Mouse (Mus musculus) kidney, postnatal 0 days (tissue): ENCODE data around the gene Rhcg. TPM values are rescaled to one million over a fixed set of nuclear protein-coding genes. Genes with fewer than 3 reads are reported as not detected.
A peak's percentile ranks its signal among the peaks of the same experiment; 100 is the strongest.

Source experiments
- ATAC-seq: fragments of 200-750 bp; cut with Nextera tagmentation; replicated peaks from 2 replicates; pipeline ENCODE4 v1.8.0; 2017; ENCODE audit warnings: low read depth, moderate number of reproducible peaks, moderate TSS enrichment, moderate library complexity; ENCODE audit not compliant: low FRiP score
- DNase-seq: peaks from one replicate; pipeline ENCODE4 v3.0.0-alpha.2; 2016; ENCODE audit warnings: low spot score
- H3K27ac ChIP-seq: fragments of 300-500 bp; sonication (generic); 2 replicates; pipeline ENCODE4 v1.5.1; 2014; ENCODE audit warnings: mild to moderate bottlenecking
- H3K27me3 ChIP-seq: fragments of 300-500 bp; sonication (generic); 2 replicates; pipeline ENCODE4 v1.6.1; 2014; ENCODE audit warnings: low read length, mixed read lengths; ENCODE audit not compliant: insufficient read depth
- H3K36me3 ChIP-seq: fragments of 300-500 bp; sonication (generic); 2 replicates; pipeline ENCODE4 v1.6.1; 2014; ENCODE audit warnings: low read length, mixed read lengths; ENCODE audit not compliant: insufficient read depth
- H3K4me1 ChIP-seq: fragments of 300-500 bp; sonication (generic); replicated peaks from 2 replicates; pipeline ENCODE4 v1.6.1; 2014; ENCODE audit warnings: antibody characterized with exemption, low read length, mixed read lengths; ENCODE audit not compliant: insufficient read depth
- H3K4me2 ChIP-seq: fragments of 300-500 bp; sonication (generic); 2 replicates; pipeline ENCODE4 v1.6.1; 2014; ENCODE audit warnings: mild to moderate bottlenecking, low read length, moderate library complexity, mixed read lengths
- H3K4me3 ChIP-seq: fragments of 300-500 bp; sonication (generic); replicated peaks from 2 replicates; pipeline ENCODE4 v1.5.1; 2014; ENCODE audit warnings: low read depth, low read length
- H3K9ac ChIP-seq: fragments of 300-500 bp; sonication (generic); 2 replicates; pipeline ENCODE4 v1.6.1; 2014; ENCODE audit warnings: low read depth, low read length
- H3K9me3 ChIP-seq: fragments of 300-500 bp; sonication (generic); replicated peaks from 2 replicates; pipeline ENCODE4 v1.6.1; 2016; ENCODE audit warnings: low read length, inconsistent platforms, mixed read lengths
- CTCF ChIP-seq: IDR thresholded peaks from 2 replicates; pipeline ENCODE4 v1.5.1; 2016; ENCODE audit warnings: antibody characterized with exemption, low read depth, mild to moderate bottlenecking, moderate library complexity
- WGBS: fragments of 180-500 bp; shearing (Covaris S2); extraction: QIAGEN DNeasy Blood & Tissue Kit; methylation state at CpG from one replicate; pipeline ENCODE4 v1.1.7; 2014; 5-methylcytosine and 5-hydroxymethylcytosine counted together
- polyA plus RNA-seq: library from polyadenylated mRNA; unstranded; fragments of >200 nt; fragmentation: Nextera tagmentation; extraction: Ambion mirVana; gene quantifications from 2 replicates; pipeline ENCODE4 v1.2.1, GENCODE M21; 2015

Gene Rhcg
- polyA plus RNA-seq, 1 experiment from 2014 or later = 117 TPM

DNA sequence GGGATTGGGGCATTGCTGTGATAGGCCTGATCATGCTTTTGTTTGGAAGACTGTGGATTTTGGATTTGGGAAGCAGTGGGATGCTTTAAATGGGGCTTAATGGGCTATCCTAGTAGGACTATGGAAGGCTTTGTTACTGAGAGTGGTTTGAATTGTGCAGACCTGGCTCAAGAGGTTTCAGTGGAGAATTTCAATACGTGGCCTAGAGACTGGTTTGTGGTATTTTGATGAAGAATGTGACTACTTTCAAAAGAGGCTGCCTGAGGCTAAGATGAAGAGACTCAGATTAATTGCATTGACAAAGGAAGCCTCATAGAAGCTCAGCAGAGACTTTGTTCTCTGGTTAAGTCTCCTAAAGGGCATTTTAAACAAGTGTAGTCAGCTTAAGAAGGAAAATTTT is 37.1 kb upstream of the Rhcg start:
- no peak overlapping the region for H3K4me2 ChIP-seq
- ATAC-seq (no peak), DNase-seq (no peak)
- no peaks in the 10 kb centered on the region for H3K9me3 ChIP-seq
- H3K36me3 ChIP-seq = no peaks in the 10 kb centered on the region
- H3K4me1 ChIP-seq = no peaks in the 10 kb centered on the region; the same call in 1 of the 2 replicates
- no peaks in the 10 kb centered on the region for H3K27me3 ChIP-seq
- H3K4me3 ChIP-seq = no peak overlapping the region
- WGBS = 62% methylated on average over 1 of the region's 1 CpGs
- H3K27ac ChIP-seq = no peak overlapping the region
- H3K9ac ChIP-seq = no peak overlapping the region
- TF ChIP-seq CTCF = no peak

DNA sequence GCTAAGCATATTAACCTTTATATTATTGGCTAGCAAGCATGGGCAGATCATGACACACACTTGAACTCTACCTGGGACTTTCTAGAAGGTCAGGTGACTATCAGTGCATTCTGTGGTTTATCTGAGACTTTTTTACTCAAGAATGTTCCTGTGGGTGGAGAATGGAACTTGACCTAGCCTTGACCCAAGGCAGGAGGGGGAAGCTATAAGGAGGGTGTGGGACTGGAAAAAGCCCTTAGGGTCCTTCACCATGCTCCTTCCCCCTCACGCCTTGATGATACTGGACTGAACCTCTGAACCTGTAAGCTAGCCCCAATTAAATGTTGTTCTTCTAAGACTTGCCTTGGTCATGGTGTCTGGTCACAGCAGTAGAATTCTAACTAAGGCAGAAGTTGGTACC is 36.7 kb upstream of the Rhcg start:
- H3K27me3 ChIP-seq = no peaks in the 10 kb centered on the region
- H3K9me3 ChIP-seq = no peaks in the 10 kb centered on the region
- no peak overlapping the region for H3K4me3 ChIP-seq
- 68% methylated on average over 1 of the region's 1 CpGs for WGBS
- H3K4me2 ChIP-seq = no peak overlapping the region
- no peaks in the 10 kb centered on the region; the same call in 1 of the 2 replicates for H3K4me1 ChIP-seq
- ATAC-seq (no peak), DNase-seq (no peak)
- no peak for TF ChIP-seq CTCF
- no peaks in the 10 kb centered on the region for H3K36me3 ChIP-seq
- H3K27ac ChIP-seq = no peak overlapping the region
- no peak overlapping the region for H3K9ac ChIP-seq

- H3K27me3 ChIP-seq = no peaks in the 10 kb centered on the region
- H3K4me1 ChIP-seq = no peaks in the 10 kb centered on the region
- H3K4me2 ChIP-seq = no peak overlapping the region
- H3K4me3 ChIP-seq = no peak overlapping the region
- peak; percentile 87 for TF ChIP-seq CTCF
- no peaks in the 10 kb centered on the region for H3K36me3 ChIP-seq
- no peak overlapping the region for H3K9ac ChIP-seq
- no peak for ATAC-seq
- H3K27ac ChIP-seq = no peak overlapping the region
- H3K9me3 ChIP-seq = no peaks in the 10 kb centered on the region
- DNase-seq = peak; percentile 67
- 5% methylated on average over 3 of the region's 3 CpGs for WGBS
Measured at GRCm38 (mm10) chr7:79649005-79649404, 31.5 kb upstream of the Rhcg start.

GRCm38 (mm10) chr7:79647233-79647632 is 29.8 kb upstream of the Rhcg start:
- Histone ChIP-seq H3K4me3 (no peak overlapping the region), H3K36me3 (no peaks in the 10 kb centered on the region), H3K9ac (no peak overlapping the region), H3K4me2 (no peak overlapping the region), H3K4me1 (no peaks in the 10 kb centered on the region), H3K27me3 (no peaks in the 10 kb centered on the region), H3K9me3 (no peaks in the 10 kb centered on the region), H3K27ac (peak overlapping the region; percentile 64)
- 55% methylated on average over 3 of the region's 3 CpGs for WGBS
- TF ChIP-seq CTCF = no peak
- ATAC-seq (peak; percentile 92), DNase-seq (no peak)

- Histone ChIP-seq H3K27ac (no peak overlapping the region; the same call in 1 of the 2 replicates), H3K27me3 (no peaks in the 10 kb centered on the region), H3K36me3 (no peaks in the 10 kb centered on the region), H3K4me2 (no peak overlapping the region), H3K4me1 (no peaks in the 10 kb centered on the region; the same call in 1 of the 2 replicates), H3K9ac (no peak overlapping the region), H3K9me3 (no peaks in the 10 kb centered on the region), H3K4me3 (no peak overlapping the region)
- TF ChIP-seq CTCF = no peak
- DNase-seq = no peak
- 18% methylated on average over 13 of the region's 13 CpGs for WGBS
- peak; percentile 65; the same call in 1 of the 2 replicates for ATAC-seq
Measured at GRCm38 (mm10) chr7:79631773-79632348, 14.4 kb upstream of the Rhcg start.

- no peaks in the 10 kb centered on the region for H3K36me3 ChIP-seq
- H3K27ac ChIP-seq = peak overlapping the region; percentile 54
- no peaks in the 10 kb centered on the region for H3K9me3 ChIP-seq
- no peak overlapping the region for H3K4me3 ChIP-seq
- H3K9ac ChIP-seq = no peak overlapping the region
- H3K4me2 ChIP-seq = no peak overlapping the region
- ATAC-seq (peak; percentile 43; the same call in 1 of the 2 replicates), DNase-seq (no peak)
- no peaks in the 10 kb centered on the region; the same call in 1 of the 2 replicates for H3K4me1 ChIP-seq
- H3K27me3 ChIP-seq = no peaks in the 10 kb centered on the region
- no peak for TF ChIP-seq CTCF
- 46% methylated on average over 4 of the region's 4 CpGs for WGBS
Measured at GRCm38 (mm10) chr7:79628271-79628913, 10.9 kb upstream of the Rhcg start.
